Mouse (Mus musculus): ENCODE data around the gene Ptprr. TPM values are rescaled to one million over a fixed set of nuclear protein-coding genes. Genes with fewer than 3 reads are reported as not detected.
A peak's percentile ranks its signal among the peaks of the same experiment; 100 is the strongest.

The Ptprr gene
- polyA plus RNA-seq, 1 experiment from 2014 or later: 0.45 TPM

DNA sequence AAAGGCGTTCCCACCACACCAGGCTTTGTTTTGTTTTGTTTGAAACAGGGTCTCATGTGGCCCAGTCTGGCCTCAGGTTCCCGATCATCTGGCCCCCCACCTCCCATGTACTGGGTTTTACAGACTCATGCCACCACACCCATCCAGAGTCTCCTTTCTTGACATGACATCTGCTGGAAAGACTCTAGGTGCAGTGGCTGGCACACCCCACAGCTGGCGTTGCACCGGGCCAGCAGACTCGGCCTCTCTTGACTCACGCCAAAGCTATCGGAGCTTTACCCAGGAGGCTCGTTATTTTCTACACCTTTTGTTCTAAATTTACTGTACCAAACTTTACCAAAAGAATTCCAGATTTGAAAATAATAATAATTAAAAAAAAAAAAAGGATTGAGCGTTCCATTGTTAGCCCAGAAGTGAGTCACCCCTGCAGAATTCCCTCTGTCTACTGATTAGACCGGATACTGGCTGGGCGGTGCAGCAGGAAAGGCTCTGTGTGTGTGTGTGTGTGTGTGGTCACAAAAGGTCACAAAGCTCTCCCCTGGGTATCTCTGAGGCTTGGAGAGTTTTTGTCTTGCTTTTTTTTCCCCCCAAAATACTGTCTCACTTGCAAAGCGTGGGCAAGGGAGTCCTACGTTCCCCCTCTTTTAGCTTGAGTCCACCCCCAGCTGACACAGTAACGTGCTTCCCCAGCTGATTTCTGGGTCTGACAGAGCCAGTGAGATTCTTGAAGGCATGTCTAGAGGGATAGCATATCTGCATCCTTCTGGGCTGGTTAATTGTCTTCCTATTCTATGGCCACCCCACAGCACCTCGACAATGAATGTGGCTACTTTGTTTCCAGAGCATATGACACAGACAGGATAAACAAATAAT, 248.8 kb downstream of the Ptprr start:
- peak; percentile 84 for ATAC-seq (ENCODE audit: low read depth)
- H3K9ac ChIP-seq (ENCODE audit: low read length): no peak overlapping the region
- no peak overlapping the region for H3K4me3 ChIP-seq (ENCODE audit: low read length)
- no peaks in the 10 kb centered on the region for H3K27me3 ChIP-seq (ENCODE audit: control insufficient read depth, insufficient read depth, low read depth, low read length)
- H3K4me1 ChIP-seq (replicated peaks; ENCODE audit: control insufficient read depth, insufficient read depth, low read length): peaks cover 4% of the 10 kb centered on the region; the same call in 1 of the 2 replicates
- no peaks in the 10 kb centered on the region for H3K36me3 ChIP-seq (ENCODE audit: control insufficient read depth, insufficient read depth, low read length)
- H3K27ac ChIP-seq (ENCODE audit: low read length): peak overlapping the region; percentile 64
- H3K9me3 ChIP-seq (ENCODE audit: control insufficient read depth, low read length): no peaks in the 10 kb centered on the region
- H3K4me2 ChIP-seq (ENCODE audit: low read depth, low read length): no peak overlapping the region
- WGBS: 60% methylated on average over 15 of the region's 15 CpGs

GRCm38 (mm10) chr10:116267434-116267822, 249.4 kb downstream of the Ptprr start:
- Histone ChIP-seq H3K27me3 (ENCODE audit: control insufficient read depth, insufficient read depth, low read depth, low read length) (no peaks in the 10 kb centered on the region), H3K36me3 (ENCODE audit: control insufficient read depth, insufficient read depth, low read length) (no peaks in the 10 kb centered on the region), H3K4me1 (replicated peaks; ENCODE audit: control insufficient read depth, insufficient read depth, low read length) (peaks cover 4% of the 10 kb centered on the region; the same call in 1 of the 2 replicates), H3K9ac (ENCODE audit: low read length) (no peak overlapping the region), H3K4me3 (ENCODE audit: low read length) (no peak overlapping the region), H3K27ac (ENCODE audit: low read length) (peak overlapping the region; percentile 64), H3K9me3 (ENCODE audit: control insufficient read depth, low read length) (no peaks in the 10 kb centered on the region), H3K4me2 (ENCODE audit: low read depth, low read length) (no peak overlapping the region)
- WGBS: 48% methylated on average over 4 of the region's 4 CpGs
- ATAC-seq (ENCODE audit: low read depth): no peak

GRCm38 (mm10) chr10:116268343-116268742, 250.3 kb downstream of the Ptprr start:
- no peaks in the 10 kb centered on the region for H3K9me3 ChIP-seq (ENCODE audit: control insufficient read depth, low read length)
- H3K4me2 ChIP-seq (ENCODE audit: low read depth, low read length): no peak overlapping the region
- H3K27ac ChIP-seq (ENCODE audit: low read length): no peak overlapping the region
- H3K9ac ChIP-seq (ENCODE audit: low read length): no peak overlapping the region
- no peaks in the 10 kb centered on the region for H3K36me3 ChIP-seq (ENCODE audit: control insufficient read depth, insufficient read depth, low read length)
- H3K27me3 ChIP-seq (ENCODE audit: control insufficient read depth, insufficient read depth, low read depth, low read length): no peaks in the 10 kb centered on the region
- ATAC-seq (ENCODE audit: low read depth): no peak
- WGBS: 40% methylated on average over 4 of the region's 4 CpGs
- H3K4me1 ChIP-seq (replicated peaks; ENCODE audit: control insufficient read depth, insufficient read depth, low read length): peaks cover 4% of the 10 kb centered on the region; the same call in 1 of the 2 replicates
- no peak overlapping the region for H3K4me3 ChIP-seq (ENCODE audit: low read length)

DNA sequence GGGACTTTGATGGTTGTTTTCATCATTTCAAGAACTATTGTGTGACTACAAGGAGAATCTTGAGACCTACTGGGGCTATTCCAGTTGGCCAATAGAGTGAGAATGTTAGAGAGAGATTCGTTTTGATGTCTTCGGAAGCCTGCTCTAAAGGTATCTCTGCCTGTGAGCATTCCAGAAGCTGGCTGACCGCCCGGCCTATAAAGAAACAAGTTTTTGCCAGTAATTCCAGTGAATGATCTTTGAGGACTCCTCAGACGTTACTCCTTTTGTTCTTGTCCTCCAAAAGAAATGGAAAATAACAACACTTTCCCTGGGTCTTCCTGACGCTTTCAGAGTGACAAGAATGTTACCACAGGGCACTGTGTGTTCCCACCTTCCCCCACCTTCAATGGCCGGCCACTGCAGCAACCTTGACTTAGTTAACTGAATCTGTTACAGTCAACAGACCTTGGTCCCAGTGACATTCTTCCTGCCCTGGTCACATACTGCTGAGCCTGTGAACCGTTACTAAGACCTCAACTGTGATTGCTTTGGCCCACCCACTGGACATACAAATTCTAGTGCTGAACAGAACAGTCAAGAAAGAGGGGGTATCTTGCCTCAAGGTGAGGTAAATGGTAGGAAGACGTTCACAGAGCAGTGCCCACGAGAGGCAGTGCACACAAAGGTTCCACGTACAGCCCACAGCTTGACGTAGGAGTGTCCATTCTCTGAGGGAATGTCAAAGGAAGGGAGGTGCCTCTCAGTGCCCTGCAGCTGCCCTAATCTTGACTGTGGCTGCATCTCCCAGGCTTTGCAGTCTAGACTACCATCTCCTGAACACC, 252.8 kb downstream of the Ptprr start:
- ATAC-seq (ENCODE audit: low read depth): peak; percentile 30; the same call in 1 of the 2 replicates
- Histone ChIP-seq H3K27ac (ENCODE audit: low read length) (peak overlapping the region; percentile 49; the same call in 1 of the 2 replicates), H3K4me2 (ENCODE audit: low read depth, low read length) (no peak overlapping the region), H3K4me3 (ENCODE audit: low read length) (no peak overlapping the region), H3K4me1 (replicated peaks; ENCODE audit: control insufficient read depth, insufficient read depth, low read length) (peaks cover 4% of the 10 kb centered on the region; the same call in 1 of the 2 replicates), H3K27me3 (ENCODE audit: control insufficient read depth, insufficient read depth, low read depth, low read length) (no peaks in the 10 kb centered on the region), H3K36me3 (ENCODE audit: control insufficient read depth, insufficient read depth, low read length) (no peaks in the 10 kb centered on the region), H3K9ac (ENCODE audit: low read length) (no peak overlapping the region), H3K9me3 (ENCODE audit: control insufficient read depth, low read length) (no peaks in the 10 kb centered on the region)
- WGBS: 65% methylated on average over 12 of the region's 12 CpGs

DNA sequence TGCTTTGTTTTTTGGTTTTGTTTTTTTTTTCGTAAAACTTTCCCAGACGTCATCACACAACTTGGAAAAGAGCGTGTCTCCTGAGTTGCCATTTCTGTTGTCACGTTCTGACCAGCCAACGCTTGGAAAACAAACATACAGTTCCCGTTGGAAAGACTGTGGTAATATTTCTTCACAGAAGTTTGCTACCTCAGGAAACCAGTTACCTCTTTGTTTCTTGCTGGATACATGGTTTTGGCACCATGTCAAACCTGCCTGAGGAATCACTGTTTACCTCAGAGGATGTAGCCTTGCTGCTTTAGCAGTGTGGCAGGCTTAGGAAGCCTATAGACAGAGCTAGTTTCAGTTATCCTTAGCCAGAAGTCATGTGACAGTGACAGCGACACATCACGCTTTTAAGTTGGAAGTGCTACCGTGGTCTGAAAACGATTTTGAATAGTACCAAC, 253.5 kb downstream of the Ptprr start:
- no peaks in the 10 kb centered on the region for H3K36me3 ChIP-seq (ENCODE audit: control insufficient read depth, insufficient read depth, low read length)
- no peaks in the 10 kb centered on the region for H3K27me3 ChIP-seq (ENCODE audit: control insufficient read depth, insufficient read depth, low read depth, low read length)
- H3K9ac ChIP-seq (ENCODE audit: low read length): no peak overlapping the region
- 0 out of 2 replicates have a peak, but pooled peaks have one; percentile 36 for ATAC-seq (ENCODE audit: low read depth)
- peaks cover 4% of the 10 kb centered on the region; the same call in 1 of the 2 replicates for H3K4me1 ChIP-seq (replicated peaks; ENCODE audit: control insufficient read depth, insufficient read depth, low read length)
- H3K4me2 ChIP-seq (ENCODE audit: low read depth, low read length): no peak overlapping the region
- H3K27ac ChIP-seq (ENCODE audit: low read length): peak overlapping the region; percentile 49; the same call in 1 of the 2 replicates
- no peak overlapping the region for H3K4me3 ChIP-seq (ENCODE audit: low read length)
- no peaks in the 10 kb centered on the region for H3K9me3 ChIP-seq (ENCODE audit: control insufficient read depth, low read length)
- WGBS: 58% methylated on average over 10 of the region's 10 CpGs

GRCm38 (mm10) chr10:116272156-116272555, 254.1 kb downstream of the Ptprr start:
- H3K4me2 ChIP-seq (ENCODE audit: low read depth, low read length): no peak overlapping the region
- H3K9ac ChIP-seq (ENCODE audit: low read length): no peak overlapping the region
- 38% methylated on average over 2 of the region's 3 CpGs for WGBS
- no peak for ATAC-seq (ENCODE audit: low read depth)
- no peaks in the 10 kb centered on the region for H3K36me3 ChIP-seq (ENCODE audit: control insufficient read depth, insufficient read depth, low read length)
- no peak overlapping the region for H3K4me3 ChIP-seq (ENCODE audit: low read length)
- H3K27ac ChIP-seq (ENCODE audit: low read length): no peak overlapping the region
- H3K4me1 ChIP-seq (replicated peaks; ENCODE audit: control insufficient read depth, insufficient read depth, low read length): peaks cover 4% of the 10 kb centered on the region; the same call in 1 of the 2 replicates
- H3K9me3 ChIP-seq (ENCODE audit: control insufficient read depth, low read length): no peaks in the 10 kb centered on the region
- H3K27me3 ChIP-seq (ENCODE audit: control insufficient read depth, insufficient read depth, low read depth, low read length): no peaks in the 10 kb centered on the region

GRCm38 (mm10) chr10:116275280-116275679, 257.3 kb downstream of the Ptprr start, which contains the start of gene Ptprb:
Ptprb (plus strand) TSS chr10:116275523.
- H3K27ac ChIP-seq (ENCODE audit: low read length): peak within 1 kb of the TSS; percentile 30
- 29% methylated on average over 7 of the region's 7 CpGs for WGBS
- no peak for ATAC-seq (ENCODE audit: low read depth)

DNA sequence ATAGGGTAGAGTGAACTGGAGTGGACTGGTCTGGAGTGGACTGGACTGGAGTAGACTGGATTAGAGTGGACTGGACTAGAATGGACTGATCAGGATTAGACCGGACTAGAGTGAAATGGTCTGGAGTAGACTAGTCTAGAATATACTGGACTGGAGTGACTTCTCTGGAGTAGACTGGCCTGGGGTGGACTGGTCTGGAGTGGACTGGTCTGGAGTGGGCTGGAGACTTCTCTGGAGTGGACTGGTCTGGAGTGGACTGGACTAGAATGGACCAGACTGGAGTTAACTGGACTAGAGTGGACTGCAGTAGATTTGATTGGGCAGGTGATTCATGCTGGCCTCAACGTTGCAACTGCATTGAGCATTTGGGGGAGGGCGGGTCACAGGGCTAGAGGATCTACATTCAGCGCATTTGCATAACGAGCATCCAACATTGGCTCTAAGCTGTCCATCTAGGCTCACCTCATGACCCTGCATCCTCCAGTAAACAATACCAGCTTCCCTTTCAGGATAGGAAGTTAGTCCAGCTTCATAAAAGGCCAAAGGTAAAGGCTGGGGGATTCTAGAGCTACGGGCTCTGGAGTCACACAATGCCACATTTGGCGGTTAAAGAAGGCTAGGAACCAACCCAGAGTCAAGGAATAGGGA, 268.8 kb downstream of the Ptprr start:
- Histone ChIP-seq H3K36me3 (ENCODE audit: control insufficient read depth, insufficient read depth, low read length) (no peaks in the 10 kb centered on the region), H3K9me3 (ENCODE audit: control insufficient read depth, low read length) (no peaks in the 10 kb centered on the region), H3K4me1 (replicated peaks; ENCODE audit: control insufficient read depth, insufficient read depth, low read length) (no peaks in the 10 kb centered on the region), H3K4me3 (ENCODE audit: low read length) (no peak overlapping the region), H3K9ac (ENCODE audit: low read length) (no peak overlapping the region), H3K4me2 (ENCODE audit: low read depth, low read length) (no peak overlapping the region), H3K27ac (ENCODE audit: low read length) (no peak overlapping the region), H3K27me3 (ENCODE audit: control insufficient read depth, insufficient read depth, low read depth, low read length) (no peaks in the 10 kb centered on the region)
- ATAC-seq (ENCODE audit: low read depth): no peak
- 81% methylated on average over 7 of the region's 7 CpGs for WGBS

More at GRCm38 (mm10) chr10:116275280-116275679, 257.3 kb downstream of the Ptprr start, which contains the start of gene Ptprb:
- no peaks in the 10 kb centered on the region for H3K27me3 ChIP-seq (ENCODE audit: control insufficient read depth, insufficient read depth, low read depth, low read length)
- H3K9ac ChIP-seq (ENCODE audit: low read length): peak within 1 kb of the TSS; percentile 4
- H3K4me1 ChIP-seq (replicated peaks; ENCODE audit: control insufficient read depth, insufficient read depth, low read length): no peaks in the 10 kb centered on the region
- no peaks in the 10 kb centered on the region for H3K9me3 ChIP-seq (ENCODE audit: control insufficient read depth, low read length)
- H3K4me3 ChIP-seq (ENCODE audit: low read length): peak within 1 kb of the TSS; percentile 31
- peak within 1 kb of the TSS; percentile 14 for H3K4me2 ChIP-seq (ENCODE audit: low read depth, low read length)
- no peaks in the 10 kb centered on the region for H3K36me3 ChIP-seq (ENCODE audit: control insufficient read depth, insufficient read depth, low read length)

Data from lung, embryonic 16.5 days (tissue).